Comparison of ENCODE assay signal across 8 mouse cellular contexts in the genomic region with DNA sequence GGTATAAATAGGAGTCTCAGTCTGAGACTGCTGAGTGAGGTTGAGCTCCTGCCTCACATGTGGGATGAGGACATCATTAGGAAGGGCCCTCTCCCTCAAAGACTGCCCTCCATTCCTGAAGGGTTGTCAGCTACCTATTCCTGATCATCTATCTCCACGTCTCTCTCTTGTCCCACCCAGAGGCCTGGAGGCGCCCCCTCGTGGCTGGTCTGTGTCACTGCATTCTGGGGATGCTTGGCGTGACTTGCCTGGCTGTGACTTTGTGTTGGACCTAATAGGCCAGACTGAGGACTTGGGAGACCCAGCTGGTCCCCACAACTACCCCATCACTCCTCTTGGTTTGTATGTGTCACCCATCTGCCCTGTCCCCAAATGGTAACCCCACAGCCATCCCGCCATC. TPM values are rescaled to one million over a fixed set of nuclear protein-coding genes. Genes with fewer than 3 reads are reported as not detected.
DNase-seq lines count a peak whose midpoint lies in the region; ATAC-seq and TF ChIP-seq lines count a peak whose summit lies in the region.

No protein-coding gene starts in this region.

- TF ChIP-seq POLR2A in thymus, adult 2 months (IDR thresholded peaks at IDR 0.05; ENCODE audit: control insufficient read depth, extremely low read depth, insufficient read depth, low read length, poor library complexity), result no peak

- H3K4me2 ChIP-seq in forebrain, embryonic 16.5 days (ENCODE audit: low read length), result no peak overlapping the region
- H3K4me2 ChIP-seq in liver, embryonic 13.5 days, result no peak overlapping the region

- no peak overlapping the region for H3K9ac ChIP-seq in forebrain, embryonic 16.5 days (replicated peaks; ENCODE audit: low read depth, low read length)
- H3K9ac ChIP-seq in liver, embryonic 13.5 days, result no peak overlapping the region

- no peak for ATAC-seq in forebrain, embryonic 16.5 days
- ATAC-seq in liver, embryonic 13.5 days (ENCODE audit: low read depth), result no peak

- H3K4me3 ChIP-seq in forebrain, embryonic 10.5 days, result no peak overlapping the region
- no peak overlapping the region for H3K4me3 ChIP-seq in forebrain, embryonic 16.5 days (replicated peaks; ENCODE audit: low read length)
- H3K4me3 ChIP-seq in thymus, adult 2 months (ENCODE audit: control insufficient read depth, insufficient read depth, low read length), result no peak overlapping the region
- no peak overlapping the region for H3K4me3 ChIP-seq in liver, embryonic 13.5 days (replicated peaks)

- peak; percentile 90 for TF ChIP-seq CTCF in thymus, adult 2 months (IDR thresholded peaks at IDR 0.05; ENCODE audit: borderline replicate concordance, control insufficient read depth, extremely low read depth, insufficient read depth, low read length, poor library complexity)

- no peaks in the 10 kb centered on the region for H3K36me3 ChIP-seq in forebrain, embryonic 10.5 days (replicated peaks)
- no peaks in the 10 kb centered on the region for H3K36me3 ChIP-seq in forebrain, embryonic 16.5 days (ENCODE audit: control insufficient read depth, insufficient read depth)
- H3K36me3 ChIP-seq in thymus, adult 2 months (ENCODE audit: control insufficient read depth, insufficient read depth, low read length), result no peaks in the 10 kb centered on the region
- no peaks in the 10 kb centered on the region for H3K36me3 ChIP-seq in liver, embryonic 13.5 days

- H3K9me3 ChIP-seq in forebrain, embryonic 10.5 days, result no peaks in the 10 kb centered on the region
- no peaks in the 10 kb centered on the region for H3K9me3 ChIP-seq in forebrain, embryonic 16.5 days (ENCODE audit: control insufficient read depth, low read length)
- H3K9me3 ChIP-seq in liver, embryonic 13.5 days (replicated peaks), result no peaks in the 10 kb centered on the region

- 23% methylated on average over 5 of the region's 5 CpGs for WGBS in forebrain, embryonic 10.5 days
- WGBS in forebrain, embryonic 16.5 days, result 23% methylated on average over 5 of the region's 5 CpGs
- 24% methylated on average over 5 of the region's 5 CpGs for WGBS in thymus, adult 2 months
- WGBS in liver, embryonic 13.5 days (ENCODE audit: insufficient replicate concordance), result 16% methylated on average over 5 of the region's 5 CpGs

- H3K4me1 ChIP-seq in forebrain, embryonic 10.5 days, result peaks cover 10% of the 10 kb centered on the region; the same call in 1 of the 2 replicates
- no peaks in the 10 kb centered on the region for H3K4me1 ChIP-seq in forebrain, embryonic 16.5 days (replicated peaks; ENCODE audit: control insufficient read depth, insufficient read depth, low read length)
- H3K4me1 ChIP-seq in thymus, adult 2 months (replicated peaks; ENCODE audit: control insufficient read depth, insufficient read depth, low read length), result peaks cover 9% of the 10 kb centered on the region
- H3K4me1 ChIP-seq in liver, embryonic 13.5 days (replicated peaks), result peaks cover 15% of the 10 kb centered on the region

- intact Hi-C loops in left cerebral cortex, postnatal 25 days (cut with DNase I), result no loop called here

- peaks cover 30% of the 10 kb centered on the region for H3K27me3 ChIP-seq in forebrain, embryonic 10.5 days (ENCODE audit: poor library complexity, severe bottlenecking)
- peaks cover 3% of the 10 kb centered on the region; the same call in 1 of the 2 replicates for H3K27me3 ChIP-seq in forebrain, embryonic 16.5 days (replicated peaks; ENCODE audit: control insufficient read depth, insufficient read depth, low read length)
- H3K27me3 ChIP-seq in thymus, adult 2 months (ENCODE audit: control insufficient read depth, insufficient read depth, low read length), result no peaks in the 10 kb centered on the region
- H3K27me3 ChIP-seq in liver, embryonic 13.5 days, result peaks cover 34% of the 10 kb centered on the region

- DNase-seq in forebrain, embryonic 10.5 days (ENCODE audit: extremely low spot score, low spot score), result peak; percentile 62
- peak; percentile 56 for DNase-seq in thymus, adult 2 months
- no peak for DNase-seq in thymus, adult 18-20 months
- peak; percentile 56 for DNase-seq in liver, embryonic 13.5 days
- peak; percentile 52 for DNase-seq in thymus, postnatal 0 days (ENCODE audit: low spot score)
- DNase-seq in left cerebral cortex, postnatal 25 days (ENCODE audit: low spot score in 2 of 2), result no peak
- DNase-seq in frontal cortex, postnatal 10 days (ENCODE audit: low spot score in 2 of 2), result no peak

- H3K27ac ChIP-seq in forebrain, embryonic 10.5 days, result no peak overlapping the region
- no peak overlapping the region for H3K27ac ChIP-seq in forebrain, embryonic 16.5 days (ENCODE audit: low read length)
- no peak overlapping the region for H3K27ac ChIP-seq in thymus, adult 2 months (ENCODE audit: control insufficient read depth, insufficient read depth, low read length)
- H3K27ac ChIP-seq in liver, embryonic 13.5 days, result no peak overlapping the region

RNA-seq across cellular contexts. Expression of a gene that starts 18.8 kb away (rescaled TPM):
- 1.2 and 2.4 TPM in 2 replicates for polyA plus RNA-seq in forebrain, embryonic 10.5 days (2016; fragmentation: Nextera tagmentation; extraction: Ambion mirVana)
- 1.2 and 1.8 TPM in 2 replicates for polyA plus RNA-seq in forebrain, embryonic 16.5 days (2015; fragmentation: Nextera tagmentation; extraction: Ambion mirVana)
- polyA plus RNA-seq in thymus, adult 2 months (2012; rRNA removed), result 8.4 and 9.5 TPM in 2 replicates
- 39.0 and 42.3 TPM in 2 replicates for polyA plus RNA-seq in liver, embryonic 13.5 days (2015; fragmentation: Nextera tagmentation; extraction: Ambion mirVana)
- 35.4 and 39.8 TPM in 2 replicates for polyA plus RNA-seq in thymus, postnatal 0 days (2015; fragmentation: Nextera tagmentation; extraction: Ambion mirVana)
- under 1 TPM in 1 of 2 experiments, not detected in 1; 0.32 TPM for total RNA-seq in left cerebral cortex, postnatal 25 days (2021)

RNA-seq across cellular contexts. Expression of a gene that starts 22.8 kb away (rescaled TPM):
- 0.06 and 0.11 TPM in 2 replicates for polyA plus RNA-seq in forebrain, embryonic 10.5 days (2016; fragmentation: Nextera tagmentation; extraction: Ambion mirVana)
- 0.18 TPM in 1 of 2 replicates, not detected in the other for polyA plus RNA-seq in forebrain, embryonic 16.5 days (2015; fragmentation: Nextera tagmentation; extraction: Ambion mirVana)
- 5.4 and 6.1 TPM in 2 replicates for polyA plus RNA-seq in thymus, adult 2 months (2012; rRNA removed)
- polyA plus RNA-seq in liver, embryonic 13.5 days (2015; fragmentation: Nextera tagmentation; extraction: Ambion mirVana), result 0.36 and 0.46 TPM in 2 replicates
- 1.4 and 1.5 TPM in 2 replicates for polyA plus RNA-seq in thymus, postnatal 0 days (2015; fragmentation: Nextera tagmentation; extraction: Ambion mirVana)
- total RNA-seq in left cerebral cortex, postnatal 25 days (2021), result under 1 TPM; 0.11 to 0.23 TPM

RNA-seq across cellular contexts. Expression of a gene that starts 30.8 kb away (rescaled TPM):
- 0.83 and 1.7 TPM in 2 replicates for polyA plus RNA-seq in forebrain, embryonic 10.5 days (2016; fragmentation: Nextera tagmentation; extraction: Ambion mirVana)
- polyA plus RNA-seq in forebrain, embryonic 16.5 days (2015; fragmentation: Nextera tagmentation; extraction: Ambion mirVana), result 0.93 and 0.95 TPM in 2 replicates
- 0.62 and 0.71 TPM in 2 replicates for polyA plus RNA-seq in thymus, adult 2 months (2012; rRNA removed)
- polyA plus RNA-seq in liver, embryonic 13.5 days (2015; fragmentation: Nextera tagmentation; extraction: Ambion mirVana), result 3.0 and 3.2 TPM in 2 replicates
- polyA plus RNA-seq in thymus, postnatal 0 days (2015; fragmentation: Nextera tagmentation; extraction: Ambion mirVana), result 3.8 and 4.8 TPM in 2 replicates
- total RNA-seq in left cerebral cortex, postnatal 25 days (2021), result not detected

RNA-seq across cellular contexts. Expression of a gene that starts 52.1 kb away (rescaled TPM):
- polyA plus RNA-seq in forebrain, embryonic 10.5 days (2016; fragmentation: Nextera tagmentation; extraction: Ambion mirVana), result 50.3 and 52.2 TPM in 2 replicates
- 56.2 and 60.7 TPM in 2 replicates for polyA plus RNA-seq in forebrain, embryonic 16.5 days (2015; fragmentation: Nextera tagmentation; extraction: Ambion mirVana)
- 43.4 and 44.8 TPM in 2 replicates for polyA plus RNA-seq in thymus, adult 2 months (2012; rRNA removed)
- 23.4 and 35.2 TPM in 2 replicates for polyA plus RNA-seq in liver, embryonic 13.5 days (2015; fragmentation: Nextera tagmentation; extraction: Ambion mirVana)
- 47.2 and 48.8 TPM in 2 replicates for polyA plus RNA-seq in thymus, postnatal 0 days (2015; fragmentation: Nextera tagmentation; extraction: Ambion mirVana)
- 10 to 100 TPM; 40.4 to 45.5 TPM for total RNA-seq in left cerebral cortex, postnatal 25 days (2021)

RNA-seq across cellular contexts. Expression of a gene that starts 52.3 kb away (rescaled TPM):
- 35.0 and 36.6 TPM in 2 replicates for polyA plus RNA-seq in forebrain, embryonic 10.5 days (2016; fragmentation: Nextera tagmentation; extraction: Ambion mirVana)
- 25.6 and 26.0 TPM in 2 replicates for polyA plus RNA-seq in forebrain, embryonic 16.5 days (2015; fragmentation: Nextera tagmentation; extraction: Ambion mirVana)
- 32.4 and 34.3 TPM in 2 replicates for polyA plus RNA-seq in thymus, adult 2 months (2012; rRNA removed)
- 9.9 and 10.2 TPM in 2 replicates for polyA plus RNA-seq in liver, embryonic 13.5 days (2015; fragmentation: Nextera tagmentation; extraction: Ambion mirVana)
- polyA plus RNA-seq in thymus, postnatal 0 days (2015; fragmentation: Nextera tagmentation; extraction: Ambion mirVana), result 16.8 and 18.9 TPM in 2 replicates
- 10 to 100 TPM; 22.3 to 26.3 TPM for total RNA-seq in left cerebral cortex, postnatal 25 days (2021)

Comparison
In these comparisons a context has a peak if more than half of its experiments do, and no peak if none do; other contexts are left out.
1. DNase-seq: peak in forebrain, embryonic 10.5 days (single experiment), thymus, adult 2 months (single experiment), liver, embryonic 13.5 days (single experiment) and thymus, postnatal 0 days (single experiment); none in thymus, adult 18-20 months (0 of 2), left cerebral cortex, postnatal 25 days (0 of 2) and frontal cortex, postnatal 10 days (0 of 2).